Mouse (Mus musculus) frontal cortex, adult 2 months (tissue): ENCODE measurements around the gene Cdh7. TPM values are rescaled to one million over a fixed set of nuclear protein-coding genes. Genes with fewer than 3 reads are reported as not detected.
A peak's percentile ranks its signal among the peaks of the same experiment; 100 is the strongest.
"Not testable (repeated sequence)": the region's sequence is repeated elsewhere in the genome, so short reads cannot be mapped to it uniquely, and the experiment has no call there.

Experiments
- DNase-seq, 2 experiments: peaks; one replicate each; pipeline ENCODE4 v3.0.0; 2022; ENCODE audit warnings: low spot score in 1 of 2; ENCODE audit errors: extremely low spot score in 1 of 2
- polyA plus RNA-seq: library from polyadenylated mRNA; depleted of rRNA; stranded (reverse); fragments of >200 nt; gene quantifications from 2 replicates; pipeline ENCODE4 v1.2.3, GENCODE M21; 2012; rRNA removed

Gene Cdh7
- 7.1 and 8.5 TPM in 2 replicates for polyA plus RNA-seq

DNA sequence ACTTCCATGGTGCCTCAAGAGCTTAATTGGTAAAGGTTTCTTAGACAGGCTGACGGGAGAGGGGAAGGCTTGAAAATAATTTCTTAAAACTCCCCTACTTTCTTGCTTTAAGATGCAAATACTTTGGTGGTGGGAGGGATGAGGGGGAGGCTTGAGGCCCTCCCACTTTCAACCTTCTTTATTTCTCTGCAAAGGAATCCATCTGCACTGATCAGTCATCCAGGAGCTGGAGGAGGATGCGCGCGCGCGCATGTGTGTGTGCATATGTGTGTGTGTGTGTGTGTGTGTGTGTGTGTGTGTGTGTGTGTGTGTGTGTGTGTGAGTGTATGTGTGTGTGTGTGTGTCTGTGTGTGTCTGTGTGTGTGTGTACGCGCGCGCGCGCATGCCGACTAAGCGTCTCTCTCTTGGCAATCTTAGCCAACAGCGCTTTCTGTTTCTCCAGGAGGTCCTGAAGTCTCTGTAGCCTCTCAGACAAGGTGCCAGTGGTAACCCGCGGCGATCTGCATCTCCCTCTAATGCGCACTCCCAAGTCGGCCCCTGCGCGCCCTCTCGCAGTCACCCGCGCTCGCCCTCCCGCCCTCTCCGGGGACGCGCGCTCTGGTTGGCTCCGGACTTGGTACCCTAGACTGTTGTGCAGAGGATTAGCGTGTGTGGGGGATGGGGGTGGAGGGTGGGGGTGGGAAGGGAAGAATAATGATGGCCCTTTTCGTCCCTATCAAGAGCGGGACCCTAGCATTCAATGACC lies at the start of gene Cdh7:
Gene Cdh7 (plus strand): TSS at position 368 of the 745 bp plus-strand sequence.
- peak; percentile 31 to 58 for DNase-seq

GRCm38 (mm10) chr1:109932674-109933073 lies 49.6 kb upstream of the Cdh7 start:
- peak in 1 of 2 experiments; percentile 19 for DNase-seq

GRCm38 (mm10) chr1:109948571-109948970 lies 33.7 kb upstream of the Cdh7 start:
- no peak for DNase-seq

GRCm38 (mm10) chr1:109971721-109972425 lies 10.4 kb upstream of the Cdh7 start:
- no peak for DNase-seq

DNA sequence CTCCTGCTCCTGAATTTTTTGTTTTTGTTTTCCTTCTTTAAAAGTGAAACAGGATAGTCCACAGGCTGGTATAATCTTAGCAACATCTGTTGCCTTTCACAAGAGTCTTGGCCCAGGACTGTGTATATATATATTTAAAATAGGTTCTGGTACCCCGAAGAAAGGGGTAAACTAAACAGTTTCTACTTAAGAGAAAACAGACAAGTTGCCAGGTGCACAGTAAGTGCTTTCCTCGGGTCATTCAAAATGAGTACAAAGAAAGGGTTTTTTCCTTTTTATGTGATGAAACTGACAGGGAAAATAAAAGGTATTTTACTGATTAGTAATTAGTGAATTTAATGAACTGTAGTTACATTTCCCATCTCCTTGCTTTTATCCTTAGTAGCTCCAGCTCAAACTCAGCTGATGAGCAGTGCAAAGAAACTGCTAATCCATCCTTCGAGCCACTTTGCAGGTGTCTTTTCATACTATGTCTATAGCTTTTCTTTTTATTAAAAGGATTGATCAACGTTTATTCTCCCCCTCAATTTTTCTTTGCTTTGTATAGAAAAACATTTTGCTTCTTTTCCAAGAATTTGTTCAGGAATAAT lies 9.7 kb upstream of the Cdh7 start:
- no peak for DNase-seq

GRCm38 (mm10) chr1:109982809-109983536 lies 742 bp downstream of the Cdh7 start:
- DNase-seq: peak; percentile 11 to 57

DNA sequence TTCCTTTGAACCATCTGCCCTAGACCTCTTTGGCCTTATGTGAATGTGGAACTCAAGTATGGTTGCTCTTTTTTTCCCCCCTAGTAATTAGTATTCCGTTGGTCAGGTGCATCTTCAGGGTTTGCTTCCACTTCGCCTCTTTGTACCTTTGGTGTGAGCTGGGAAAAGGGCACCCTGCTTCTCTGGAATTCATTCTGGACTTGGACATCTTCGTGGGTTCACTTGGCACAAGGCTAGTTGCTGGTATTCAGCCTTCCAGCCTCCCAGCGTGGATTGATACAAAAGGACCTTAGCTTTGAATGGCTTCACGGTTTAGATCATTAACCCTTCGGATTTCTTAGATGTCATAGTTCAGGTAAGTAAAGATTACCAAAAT lies 1.3 kb downstream of the Cdh7 start:
- peak in 1 of 2 experiments; percentile 12 for DNase-seq

- DNase-seq: no peak
Measured at GRCm38 (mm10) chr1:109984776-109985175, 2.5 kb downstream of the Cdh7 start.

DNA sequence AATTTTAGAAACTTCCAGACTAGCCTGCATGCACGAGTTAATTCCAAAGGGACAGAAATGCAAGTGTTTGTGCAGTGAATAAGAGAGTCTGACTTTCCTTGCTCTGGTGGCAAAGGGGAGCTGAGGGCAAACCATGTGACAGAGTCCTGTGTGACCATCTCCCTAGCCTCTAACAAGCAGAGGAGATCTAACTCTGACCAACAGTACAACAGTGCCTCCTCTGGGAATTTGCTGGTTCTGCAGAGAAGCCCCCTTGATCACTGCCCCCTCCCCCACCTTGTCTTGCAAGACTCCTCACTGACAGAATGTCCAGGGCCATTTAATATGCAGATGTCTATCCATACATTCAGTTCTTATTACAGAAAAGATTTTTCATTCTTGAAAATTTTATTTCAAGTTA lies 3.2 kb downstream of the Cdh7 start:
- peak in 1 of 2 experiments; percentile 17 for DNase-seq

DNA sequence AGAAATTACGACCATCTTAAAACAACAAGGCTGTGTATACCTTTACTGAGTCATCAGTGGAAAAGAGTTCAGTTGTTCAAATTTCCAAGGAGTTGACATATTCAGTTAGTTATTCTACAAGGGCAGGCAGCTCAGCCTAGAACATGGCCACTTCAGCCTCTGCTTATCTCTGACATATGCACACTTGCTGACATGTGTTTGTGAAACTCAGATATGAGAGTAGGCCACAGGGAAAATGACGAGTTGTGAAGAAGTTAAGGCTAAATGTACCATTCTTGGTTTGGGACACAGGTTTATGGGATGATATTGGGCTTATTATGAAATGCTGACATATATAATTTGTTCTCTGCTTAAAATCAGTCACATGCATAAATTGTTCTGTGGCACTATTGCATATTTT lies 7.3 kb downstream of the Cdh7 start:
- no peak for DNase-seq

DNA sequence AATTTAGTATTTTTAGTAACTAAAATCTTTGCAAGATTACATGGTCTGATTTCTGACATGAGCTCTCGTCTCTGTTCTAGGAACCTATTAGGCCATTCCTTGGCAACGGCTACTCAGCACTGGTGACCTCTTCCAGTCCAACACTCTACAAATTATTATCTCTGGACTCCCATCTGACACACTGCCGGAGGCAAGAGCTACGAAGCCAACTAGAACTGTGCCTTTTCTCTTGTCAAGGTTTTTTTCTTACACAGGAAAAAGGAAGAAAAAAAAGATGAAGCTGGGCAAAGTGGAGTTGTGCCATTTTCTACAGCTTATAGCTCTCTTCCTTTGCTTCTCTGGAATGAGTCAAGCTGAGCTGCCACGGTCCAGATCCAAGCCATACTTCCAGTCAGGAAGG lies 11.7 kb downstream of the Cdh7 start:
- DNase-seq: no peak

- DNase-seq: peak in 1 of 2 experiments; percentile 13
Measured at GRCm38 (mm10) chr1:110004451-110004850, 22.2 kb downstream of the Cdh7 start.

DNA sequence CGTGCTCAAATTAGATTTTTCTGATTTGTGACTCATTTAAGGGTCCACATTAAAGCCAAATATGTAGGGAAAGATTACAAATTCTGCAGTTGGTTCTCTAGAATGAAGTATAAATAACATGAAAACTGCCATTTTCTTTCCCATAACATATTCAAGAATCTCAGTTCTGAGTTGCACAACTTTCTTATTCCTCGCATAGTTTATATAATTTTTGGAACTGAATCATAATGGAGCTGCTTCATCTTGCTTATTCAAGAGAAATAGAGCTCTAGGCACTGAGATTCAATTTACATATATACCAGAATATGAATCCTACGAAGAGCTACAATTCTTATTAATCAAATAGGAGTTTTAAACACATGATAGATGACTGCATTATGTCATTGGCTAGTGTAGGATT lies 22.8 kb downstream of the Cdh7 start:
- DNase-seq: peak in 1 of 2 experiments; percentile 28

DNA sequence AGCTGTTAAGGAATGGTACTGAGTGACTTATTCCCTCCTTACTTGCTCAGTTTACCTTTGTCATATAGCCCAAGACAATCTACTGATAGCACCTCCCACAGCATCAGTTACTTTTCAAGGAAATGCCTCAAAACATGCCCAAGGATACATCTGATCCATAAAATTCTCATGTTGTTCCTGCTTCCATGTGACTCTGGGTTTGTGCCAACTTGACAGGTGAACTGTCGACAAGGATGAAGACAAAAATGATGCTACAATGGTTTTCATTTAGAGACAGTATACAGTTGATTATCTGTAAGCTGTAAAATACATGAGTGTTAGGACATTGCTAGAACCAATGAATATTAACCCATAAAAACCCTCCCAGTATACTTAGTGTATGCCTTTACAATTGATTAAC lies 29.9 kb downstream of the Cdh7 start:
- no peak for DNase-seq

DNA sequence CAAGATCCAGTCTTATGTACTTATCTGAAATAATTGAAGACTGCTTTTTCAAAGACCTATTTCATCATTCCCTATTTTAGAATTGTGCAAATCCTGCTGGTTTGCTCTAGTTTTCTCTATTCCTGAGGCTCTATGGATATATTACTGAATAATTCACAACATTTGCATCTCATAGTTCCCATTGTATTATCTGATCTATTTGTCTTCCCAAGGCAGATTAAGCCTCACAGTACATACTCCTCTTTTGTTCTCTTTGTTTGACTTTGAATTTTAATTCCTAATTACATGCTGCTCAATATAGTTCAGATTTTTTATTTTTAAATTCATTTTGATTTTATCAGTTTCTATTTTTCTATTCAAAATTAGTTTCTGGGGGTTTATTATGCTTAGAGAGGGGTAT lies 74.1 kb downstream of the Cdh7 start:
- no peak for DNase-seq

DNA sequence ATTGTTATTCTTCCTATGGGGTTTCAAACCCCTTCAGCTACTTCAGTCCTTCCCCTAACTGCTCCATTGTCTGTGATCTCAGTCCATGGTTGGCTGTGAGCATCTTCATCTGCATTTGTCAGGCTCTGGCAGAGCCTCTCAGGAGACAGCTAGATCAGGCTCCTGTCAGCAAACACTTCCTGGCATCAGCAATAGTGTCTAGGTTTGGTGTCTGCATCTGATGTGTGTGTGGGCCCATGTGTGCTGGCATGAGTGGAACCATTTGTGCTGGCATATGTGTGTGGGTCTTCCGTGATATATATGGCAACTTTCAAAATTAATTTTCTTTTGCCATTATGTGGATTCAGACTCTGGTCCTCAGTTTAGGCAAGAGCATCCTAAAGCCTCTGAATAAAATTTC lies 85.2 kb downstream of the Cdh7 start:
- peak; percentile 56 to 64 for DNase-seq

- peak; percentile 27 to 41 for DNase-seq
Measured at GRCm38 (mm10) chr1:110078471-110078870, 96.2 kb downstream of the Cdh7 start.

DNA sequence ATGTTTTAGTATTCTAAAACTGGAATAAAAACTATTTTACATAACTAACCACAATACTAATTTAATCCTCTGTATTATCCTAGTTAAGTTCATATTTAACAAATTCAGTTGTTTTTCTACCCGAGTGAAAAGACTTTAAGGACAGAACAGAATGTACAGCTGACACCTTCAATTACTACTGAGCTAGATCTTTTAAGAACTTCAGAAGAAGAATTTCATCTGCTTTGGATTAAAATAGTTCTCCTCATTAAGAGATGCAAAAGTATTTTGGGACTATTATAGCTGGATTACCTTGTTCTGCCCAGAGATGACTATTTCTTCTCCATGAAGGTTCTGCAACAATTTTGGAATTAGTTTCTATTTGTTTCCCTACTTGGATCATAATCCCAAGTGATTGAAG lies 135.8 kb downstream of the Cdh7 start:
- DNase-seq: no peak

DNA sequence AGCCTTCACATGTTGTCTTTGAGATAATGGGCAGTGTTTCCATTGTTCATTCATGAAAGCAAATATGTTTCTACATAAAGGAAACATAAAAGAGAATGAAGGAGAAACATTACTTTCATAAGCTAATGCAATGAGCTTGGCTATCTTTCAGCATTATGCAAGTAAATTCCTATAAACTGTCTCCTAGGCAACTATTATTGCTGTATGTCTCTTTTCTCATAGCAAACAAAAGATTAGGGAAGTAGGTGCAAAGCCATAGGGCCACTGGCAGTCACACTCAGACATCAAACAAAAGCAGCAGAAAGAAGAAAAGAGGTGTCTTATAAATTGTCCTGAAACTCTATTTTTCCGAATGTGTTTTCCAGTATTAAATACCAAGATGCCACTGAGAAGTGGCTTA lies 136.6 kb downstream of the Cdh7 start:
- no peak for DNase-seq

DNA sequence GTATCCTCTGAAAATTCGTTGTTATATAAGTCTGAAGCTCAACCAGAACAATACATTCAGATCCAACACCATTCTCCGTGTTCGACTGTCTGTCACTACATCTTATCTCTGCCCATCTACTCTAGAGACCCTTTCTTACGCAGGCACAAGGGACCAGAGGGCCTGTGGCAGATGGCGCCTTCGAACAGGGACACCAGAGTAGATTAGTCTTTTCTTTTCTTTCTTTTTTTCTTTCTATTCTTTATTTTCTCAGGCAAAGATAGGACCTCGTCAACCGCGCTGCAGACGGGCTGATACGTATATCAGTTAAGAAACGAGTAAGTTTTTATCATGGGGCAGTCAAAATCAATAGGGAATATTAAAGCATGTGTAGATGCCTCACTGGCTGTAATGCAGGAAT lies 189.2 kb downstream of the Cdh7 start:
- DNase-seq: not testable (repeated sequence)
